Mouse (Mus musculus): ENCODE measurements around the gene Fam83g. TPM values are rescaled to one million over a fixed set of nuclear protein-coding genes. Genes with fewer than 3 reads are reported as not detected.

Fam83g gene
- total and polyA plus RNA-seq, 3 experiments, result 19.1 to 63.7 (median 19.2) TPM

- TF ChIP-seq GABPA (IDR thresholded peaks at IDR 0.05; ENCODE audit: insufficient replicate concordance, low read depth, low read length) (no peak), CTCF (conservative IDR thresholded peaks at IDR 0.05 in 1 of 2, IDR thresholded peaks at IDR 0.05 in 1 of 2; ENCODE audit: low read depth in 2 of 2, low read length in 2 of 2) (no peak; a peak in 1 of 4 replicates), POLR2A (IDR thresholded peaks at IDR 0.05; ENCODE audit: low read depth, low read length) (peak; percentile 65), POLR2AphosphoS2 (IDR thresholded peaks at IDR 0.05; ENCODE audit: low read depth, low read length) (0 out of 2 replicates have a peak, but pooled peaks have one; percentile 12), JUND (conservative IDR thresholded peaks at IDR 0.05; ENCODE audit: low read depth, low read length) (no peak; the same call in 1 of the 2 replicates), E2F4 (IDR thresholded peaks at IDR 0.05; ENCODE audit: insufficient replicate concordance, low read depth, low read length) (0 out of 2 replicates have a peak, but pooled peaks have one; percentile 23), IRF4 (IDR thresholded peaks at IDR 0.05; ENCODE audit: low read depth, low read length) (peak; percentile 91), MAFK (IDR thresholded peaks at IDR 0.05; ENCODE audit: insufficient replicate concordance, low read length) (no peak), USF2 (conservative IDR thresholded peaks at IDR 0.05; ENCODE audit: low read depth, low read length) (no peak), NRF1 (IDR thresholded peaks at IDR 0.05; ENCODE audit: low read depth, low read length) (peak; percentile 58), SMC3 (IDR thresholded peaks at IDR 0.05; ENCODE audit: low read depth, low read length) (peak; percentile 32; the same call in 1 of the 2 replicates), MEF2A (IDR thresholded peaks at IDR 0.05; ENCODE audit: borderline replicate concordance, low read depth, low read length) (peak; percentile 90), USF1 (IDR thresholded peaks at IDR 0.05; ENCODE audit: low read depth, low read length) (no peak)
Observed at GRCm38 (mm10) chr11:61675332-61675731, 8.6 kb upstream of the Fam83g start (continued).

- TF ChIP-seq E2F4 (IDR thresholded peaks at IDR 0.05; ENCODE audit: insufficient replicate concordance, low read depth, low read length) (no peak), MAFK (IDR thresholded peaks at IDR 0.05; ENCODE audit: insufficient replicate concordance, low read length) (no peak), ZKSCAN1 (IDR thresholded peaks at IDR 0.05; ENCODE audit: borderline replicate concordance, low read depth, low read length) (no peak), RCOR1 (conservative IDR thresholded peaks at IDR 0.05; ENCODE audit: low read depth, low read length) (no peak), EP300 (IDR thresholded peaks at IDR 0.05; ENCODE audit: low read length) (peak; percentile 49; the same call in 1 of the 2 replicates), NELFE (IDR thresholded peaks at IDR 0.05; ENCODE audit: low read depth, low read length) (no peak; the same call in 1 of the 2 replicates), ZNF384 (IDR thresholded peaks at IDR 0.05; ENCODE audit: low read depth, low read length) (no peak), SIN3A (IDR thresholded peaks at IDR 0.05; ENCODE audit: low read length) (no peak), KAT2A (IDR thresholded peaks at IDR 0.05; ENCODE audit: insufficient replicate concordance, low read length) (no peak), MYC (IDR thresholded peaks at IDR 0.05; ENCODE audit: low read depth, low read length) (no peak), CTCF (conservative IDR thresholded peaks at IDR 0.05 in 1 of 2, IDR thresholded peaks at IDR 0.05 in 1 of 2; ENCODE audit: low read depth in 2 of 2, low read length in 2 of 2) (no peak), BHLHE40 (IDR thresholded peaks at IDR 0.05; ENCODE audit: low read depth, low read length) (no peak), SMC3 (IDR thresholded peaks at IDR 0.05; ENCODE audit: low read depth, low read length) (no peak), GABPA (IDR thresholded peaks at IDR 0.05; ENCODE audit: insufficient replicate concordance, low read depth, low read length) (no peak), ZMIZ1 (IDR thresholded peaks at IDR 0.05; ENCODE audit: low read depth, low read length) (no peak), MAZ (IDR thresholded peaks at IDR 0.05; ENCODE audit: low read depth, low read length) (no peak), ELF1 (IDR thresholded peaks at IDR 0.05; ENCODE audit: low read depth, low read length) (peak; percentile 68), CHD2 (IDR thresholded peaks at IDR 0.05; ENCODE audit: low read length) (peak; percentile 36; the same call in 1 of the 2 replicates), USF2 (conservative IDR thresholded peaks at IDR 0.05; ENCODE audit: low read depth, low read length) (no peak), TBP (conservative IDR thresholded peaks at IDR 0.05; ENCODE audit: low read depth, low read length) (no peak), MXI1 (IDR thresholded peaks at IDR 0.05; ENCODE audit: low read depth, low read length) (no peak), IRF4 (IDR thresholded peaks at IDR 0.05; ENCODE audit: low read depth, low read length) (0 out of 2 replicates have a peak, but pooled peaks have one; percentile 38), NRF1 (IDR thresholded peaks at IDR 0.05; ENCODE audit: low read depth, low read length) (no peak), ETS1 (conservative IDR thresholded peaks at IDR 0.05; ENCODE audit: low read depth, low read length) (no peak), UBTF (IDR thresholded peaks at IDR 0.05; ENCODE audit: low read depth, low read length) (no peak), POLR2A (IDR thresholded peaks at IDR 0.05; ENCODE audit: low read depth, low read length) (peak; percentile 26; the same call in 1 of the 2 replicates), TCF12 (IDR thresholded peaks at IDR 0.05; ENCODE audit: low read depth, low read length) (0 out of 2 replicates have a peak, but pooled peaks have one; percentile 37), USF1 (IDR thresholded peaks at IDR 0.05; ENCODE audit: low read depth, low read length) (no peak), MAX (IDR thresholded peaks at IDR 0.05; ENCODE audit: low read length) (0 out of 2 replicates have a peak, but pooled peaks have one; percentile 14), CHD1 (IDR thresholded peaks at IDR 0.05; ENCODE audit: low read depth, low read length) (peak; percentile 62; the same call in 1 of the 2 replicates)
- no peak overlapping the region for H3K4me2 ChIP-seq (ENCODE audit: insufficient read depth, low read depth, poor library complexity, severe bottlenecking)
Observed at GRCm38 (mm10) chr11:61676216-61676854, 7.6 kb upstream of the Fam83g start.

More at GRCm38 (mm10) chr11:61676216-61676854, 7.6 kb upstream of the Fam83g start:
- Histone ChIP-seq H3K9ac (ENCODE audit: insufficient read depth, low read depth) (no peak overlapping the region), H3K9me3 (replicated peaks; ENCODE audit: low read length) (no peaks in the 10 kb centered on the region), H3K27ac (ENCODE audit: insufficient read depth, low read depth) (peak overlapping the region; percentile 90), H3K27me3 (replicated peaks) (no peaks in the 10 kb centered on the region), H3K4me3 (replicated peaks in 1 of 3; ENCODE audit: low read depth in 2 of 3, low read length in 2 of 3, poor library complexity in 1 of 3) (peak overlapping the region in 1 of 3 experiments; percentile 3), H3K4me1 (ENCODE audit: control insufficient read depth in 1 of 2, insufficient read depth in 2 of 2) (peaks cover 57 to 95% of the 10 kb centered on the region in 2 experiments), H3K79me2 (replicated peaks; ENCODE audit: control insufficient read depth, extremely low read depth, insufficient read depth, poor library complexity, severe bottlenecking) (no peaks in the 10 kb centered on the region), H3K36me3 (replicated peaks in 1 of 2; ENCODE audit: control insufficient read depth in 1 of 2, insufficient read depth in 1 of 2, low read length in 1 of 2) (peaks cover 24 to 28% of the 10 kb centered on the region in 2 experiments)
- in situ Hi-C loops (cut with MboI; ENCODE audit: low pct_ligation_motif_present, low pct_unique_long_range_greater_than_20kb, low sequenced_read_pairs) (no loop called here), dilution Hi-C loops (cut with MboI; ENCODE audit: extremely low pct_ligation_motif_present, extremely low pct_unique_long_range_greater_than_20kb, low sequenced_read_pairs) (no loop called here)
- no peak for DNase-seq (ENCODE audit: extremely low read depth)

Data from CH12.LX (cell line).